Mouse (Mus musculus) MEL (cell line): ENCODE measurements around the gene Gm17655. TPM values are rescaled to one million over a fixed set of nuclear protein-coding genes. Genes with fewer than 3 reads are reported as not detected.

Experiments
- DNase-seq: peaks from one replicate; pipeline ENCODE4 v3.0.0; 2011; ENCODE audit warnings: low read depth, low spot score
- H3K27ac ChIP-seq: 2 replicates; pipeline ENCODE4 v1.5.1; 2012; ENCODE audit warnings: low read depth, mild to moderate bottlenecking, control low read depth, low read length, moderate library complexity; ENCODE audit not compliant: control insufficient read depth
- H3K27me3 ChIP-seq, 2 experiments: fragments of 150-350 bp in 1 of 2; sonication (generic) in 1 of 2; 2 replicates each; pipeline ENCODE4 v1.6.1; 2012; ENCODE audit warnings: low read length in 2 of 2, mild to moderate bottlenecking in 2 of 2, improper control_type of control experiment in 1 of 2, moderate library complexity in 1 of 2; ENCODE audit not compliant: insufficient read depth in 2 of 2, control insufficient read depth in 1 of 2
- H3K36me3 ChIP-seq, 2 experiments: 2 replicates each; pipeline ENCODE4 v1.6.1; 2012 to 2014; ENCODE audit warnings: low read length in 2 of 2, improper control_type of control experiment in 1 of 2, inconsistent platforms in 1 of 2, mild to moderate bottlenecking in 1 of 2; ENCODE audit not compliant: insufficient read depth in 2 of 2, control insufficient read depth in 1 of 2
- H3K4me1 ChIP-seq, 2 experiments: fragments of 150-350 bp in 1 of 2; sonication (generic) in 1 of 2; 2 replicates each; pipeline ENCODE4 v1.6.1; 2012; ENCODE audit warnings: low read length in 2 of 2, improper control_type of control experiment in 1 of 2, mild to moderate bottlenecking in 1 of 2; ENCODE audit not compliant: insufficient read depth in 2 of 2, control insufficient read depth in 1 of 2
- H3K4me3 ChIP-seq, 2 experiments: fragments of 150-350 bp in 1 of 2; sonication (generic) in 1 of 2; 2 replicates each; pipeline ENCODE4 v1.5.1; 2012; ENCODE audit warnings: low read depth in 2 of 2, low read length in 2 of 2, mild to moderate bottlenecking in 2 of 2, moderate library complexity in 2 of 2, control low read depth in 1 of 2, improper control_type of control experiment in 1 of 2; ENCODE audit not compliant: control insufficient read depth in 1 of 2, insufficient read depth in 1 of 2
- H3K79me2 ChIP-seq: 2 replicates; pipeline ENCODE4 v1.6.1; 2012; ENCODE audit warnings: mild to moderate bottlenecking, low read length, moderate library complexity; ENCODE audit not compliant: control insufficient read depth, poor library complexity, insufficient read depth
- H3K9ac ChIP-seq: 2 replicates; pipeline ENCODE4 v1.6.1; 2012; ENCODE audit warnings: low read depth, mild to moderate bottlenecking, control low read depth, low read length, moderate library complexity; ENCODE audit not compliant: control insufficient read depth, poor library complexity, severe bottlenecking
- H3K9me3 ChIP-seq: fragments of 150-350 bp; sonication (generic); replicated peaks from 2 replicates; pipeline ENCODE4 v1.6.1; 2012; ENCODE audit warnings: mild to moderate bottlenecking, low read length, improper control_type of control experiment, moderate library complexity; ENCODE audit not compliant: insufficient read depth
- CHD1 ChIP-seq: IDR thresholded peaks from 2 replicates; pipeline ENCODE4 v1.6.1; 2012; ENCODE audit warnings: low read depth, mild to moderate bottlenecking, inconsistent platforms, low read length, improper control_type of control experiment
- CHD2 ChIP-seq: IDR thresholded peaks from 2 replicates; pipeline ENCODE4 v1.6.1; 2011; ENCODE audit warnings: low read length, improper control_type of control experiment
- CTCF ChIP-seq, 3 experiments: IDR thresholded peaks in 2 of 3; conservative IDR thresholded peaks in 1 of 3; 2 replicates each; pipeline ENCODE4 v1.5.1; 2011 to 2012; ENCODE audit warnings: low read length in 3 of 3, low read depth in 2 of 3, mild to moderate bottlenecking in 2 of 3, improper control_type of control experiment in 1 of 3, inconsistent platforms in 1 of 3, mixed read lengths in 1 of 3, moderate library complexity in 1 of 3; ENCODE audit not compliant: control insufficient read depth in 1 of 3, insufficient read depth in 1 of 3, poor library complexity in 1 of 3, severe bottlenecking in 1 of 3
- EP300 ChIP-seq, 2 experiments: IDR thresholded peaks; 2 replicates each; pipeline ENCODE4 v1.6.1; 2011; ENCODE audit warnings: improper control_type of control experiment in 2 of 2, low read length in 2 of 2, low read depth in 1 of 2, mild to moderate bottlenecking in 1 of 2
- GATA1 ChIP-seq: IDR thresholded peaks from 2 replicates; pipeline ENCODE4 v1.6.1; 2011; ENCODE audit warnings: low read depth, low read length, improper control_type of control experiment
- HCFC1 ChIP-seq: IDR thresholded peaks from 2 replicates; pipeline ENCODE4 v1.6.1; 2012; ENCODE audit warnings: low read depth, mild to moderate bottlenecking, inconsistent platforms, low read length, improper control_type of control experiment, moderate library complexity
- JUND ChIP-seq: IDR thresholded peaks from 2 replicates; pipeline ENCODE4 v1.6.1; 2011; ENCODE audit warnings: low read depth, mild to moderate bottlenecking, improper control_type of control experiment, low read length
- MEF2A ChIP-seq: IDR thresholded peaks from 2 replicates; pipeline ENCODE4 v1.6.1; 2014; ENCODE audit warnings: low read depth, mild to moderate bottlenecking, inconsistent platforms, low read length, improper control_type of control experiment; ENCODE audit not compliant: poor library complexity, insufficient replicate concordance, severe bottlenecking; ENCODE audit errors: extremely low read depth
- NRF1 ChIP-seq: IDR thresholded peaks from 2 replicates; pipeline ENCODE4 v1.6.1; 2014; ENCODE audit warnings: low read depth, mild to moderate bottlenecking, inconsistent platforms, low read length, improper control_type of control experiment, moderate library complexity; ENCODE audit not compliant: poor library complexity, insufficient read depth, severe bottlenecking
- POLR2A ChIP-seq, 2 experiments: IDR thresholded peaks; 2 replicates each; pipeline ENCODE4 v1.6.1; 2011 to 2012; ENCODE audit warnings: low read length in 2 of 2, mild to moderate bottlenecking in 2 of 2, control low read depth in 1 of 2, improper control_type of control experiment in 1 of 2, low read depth in 1 of 2, moderate library complexity in 1 of 2; ENCODE audit not compliant: control insufficient read depth in 1 of 2, insufficient read depth in 1 of 2, poor library complexity in 1 of 2
- POLR2AphosphoS2 ChIP-seq: IDR thresholded peaks from 2 replicates; pipeline ENCODE4 v1.6.1; 2011; ENCODE audit warnings: low read length, improper control_type of control experiment
- POLR2AphosphoS5 ChIP-seq: IDR thresholded peaks from 2 replicates; pipeline ENCODE4 v1.6.1; 2012; ENCODE audit warnings: low read depth, borderline replicate concordance, mild to moderate bottlenecking, inconsistent platforms, low read length, moderate library complexity, mixed read lengths
- TAL1 ChIP-seq: IDR thresholded peaks from 2 replicates; pipeline ENCODE4 v1.6.1; 2012; ENCODE audit warnings: mild to moderate bottlenecking, inconsistent platforms, low read length, moderate library complexity, mixed read lengths
- USF1 ChIP-seq: IDR thresholded peaks from 2 replicates; pipeline ENCODE4 v1.6.1; 2014; ENCODE audit warnings: low read depth, mild to moderate bottlenecking, inconsistent platforms, low read length, improper control_type of control experiment, moderate library complexity
- ZMIZ1 ChIP-seq: IDR thresholded peaks from 2 replicates; pipeline ENCODE4 v1.6.1; 2012; ENCODE audit warnings: low read depth, mild to moderate bottlenecking, inconsistent platforms, low read length, improper control_type of control experiment, moderate library complexity
- ZNF384 ChIP-seq: IDR thresholded peaks from 2 replicates; pipeline ENCODE4 v1.6.1; 2012; ENCODE audit warnings: low read depth, mild to moderate bottlenecking, inconsistent platforms, low read length, improper control_type of control experiment
- polyA plus RNA-seq, 2 experiments: library from polyadenylated mRNA; stranded (reverse) in 1 of 2; unstranded in 1 of 2; fragments of >175 nt in 1 of 2; fragments of >200 nt in 1 of 2; gene quantifications; 2 replicates each; pipeline versions ENCODE4 v1.2.1 to v1.2.4; 2012; ENCODE audit warnings: low replicate concordance in 2 of 2, low read depth in 1 of 2; ENCODE audit not compliant: insufficient read length in 2 of 2, insufficient read depth in 1 of 2, missing spikeins in 1 of 2
- total RNA-seq: library from RNA; depleted of rRNA; stranded (reverse); fragments of 300-350 nt; gene quantifications from 2 replicates; pipeline ENCODE4 v1.2.3, GENCODE M21; 2012

Gene Gm17655
- total and polyA plus RNA-seq, 3 experiments: 2.2 to 259 (median 2.9) TPM

- Histone ChIP-seq H3K4me1 (peaks cover 6 to 7% of the 10 kb centered on the region in 2 experiments), H3K36me3 (peaks cover 0 to 8% of the 10 kb centered on the region in 2 experiments; a peak in 3 of 4 replicates)
- no peak for DNase-seq
These were observed 34.7 kb upstream of the Gm17655 start for GRCm38 (mm10) chr5:110106901-110107564.

GRCm38 (mm10) chr5:110106140-110106871 is 34.0 kb upstream of the Gm17655 start:
- H3K4me3 ChIP-seq: peak overlapping the region in 1 of 2 experiments; percentile 81; a peak in 1 of 4 replicates
- peaks cover 19% of the 10 kb centered on the region for H3K79me2 ChIP-seq
- no peaks in the 10 kb centered on the region for H3K9me3 ChIP-seq
- H3K27ac ChIP-seq: no peak overlapping the region
- H3K4me1 ChIP-seq: peaks cover 6 to 7% of the 10 kb centered on the region in 2 experiments
- no peak for DNase-seq
- H3K9ac ChIP-seq: no peak overlapping the region
- TF ChIP-seq POLR2A (IDR thresholded peaks at IDR 0.05; ENCODE audit: control insufficient read depth in 1 of 2, insufficient read depth in 1 of 2, low read depth in 1 of 2, low read length in 2 of 2, poor library complexity in 1 of 2) (0 out of 4 replicates have a peak, but pooled peaks of 1 of the 2 experiments have one; percentile 15), EP300 (IDR thresholded peaks at IDR 0.05; ENCODE audit: low read depth in 1 of 2, low read length in 2 of 2) (no peak)
- H3K27me3 ChIP-seq: no peaks in the 10 kb centered on the region
- peaks cover 0 to 8% of the 10 kb centered on the region in 2 experiments; a peak in 3 of 4 replicates for H3K36me3 ChIP-seq

More at GRCm38 (mm10) chr5:110106901-110107564, 34.7 kb upstream of the Gm17655 start:
- H3K9me3 ChIP-seq: no peaks in the 10 kb centered on the region
- H3K4me3 ChIP-seq: peak overlapping the region; percentile 81 to 87
- TF ChIP-seq GATA1 (no peak), EP300 (IDR thresholded peaks at IDR 0.05; ENCODE audit: low read depth in 1 of 2, low read length in 2 of 2) (no peak), CHD2 (no peak), POLR2AphosphoS2 (no peak), JUND (no peak), CTCF (IDR thresholded peaks at IDR 0.05 in 2 of 3, conservative IDR thresholded peaks at IDR 0.05 in 1 of 3; ENCODE audit: control insufficient read depth in 1 of 3, insufficient read depth in 1 of 3, low read depth in 2 of 3, low read length in 3 of 3, poor library complexity in 1 of 3, severe bottlenecking in 1 of 3) (no peak), ZMIZ1 (no peak), ZNF384 (no peak), HCFC1 (no peak), USF1 (0 out of 2 replicates have a peak, but pooled peaks have one; percentile 25), CHD1 (no peak), NRF1 (peak; percentile 68), POLR2AphosphoS5 (no peak), MEF2A (no peak), TAL1 (no peak)
- H3K79me2 ChIP-seq: peaks cover 19% of the 10 kb centered on the region
- no peaks in the 10 kb centered on the region for H3K27me3 ChIP-seq
- H3K9ac ChIP-seq: peak overlapping the region; percentile 84
- H3K27ac ChIP-seq: peak overlapping the region; percentile 63
